Mouse (Mus musculus) kidney, adult 2 months (tissue): ENCODE results near the gene Olfr985.

Source experiments
- CTCF ChIP-seq: fragments of 200-500 bp; conservative IDR thresholded peaks from 2 replicates; pipeline ENCODE4 v1.5.1; 2011; ENCODE audit warnings: low read depth, mild to moderate bottlenecking, control low read depth, low read length, moderate library complexity, mixed read lengths; ENCODE audit not compliant: insufficient read depth, insufficient read length
- POLR2A ChIP-seq: fragments of 200-500 bp; IDR thresholded peaks from one replicate; pipeline ENCODE4 v1.6.1; 2011; ENCODE audit warnings: low read depth, low read length, control low read depth

- TF ChIP-seq POLR2A (no peak), CTCF (no peak)
These were observed 11.6 kb upstream of the Olfr985 start for GRCm38 (mm10) chr9:40141544-40141943.
